Mouse (Mus musculus) heart, embryonic 12.5 days (tissue): Measurements from ENCODE around the gene Amy2a4. TPM values are rescaled to one million over a fixed set of nuclear protein-coding genes. Genes with fewer than 3 reads are reported as not detected.
"Not testable (repeated sequence)": the region's sequence is repeated elsewhere in the genome, so short reads cannot be mapped to it uniquely, and the experiment has no call there.

Source experiments
- ATAC-seq: fragments of 200-750 bp; cut with Nextera tagmentation; 2 replicates; pipeline ENCODE4 v1.8.0; 2017; ENCODE audit warnings: moderate TSS enrichment, moderate library complexity; ENCODE audit not compliant: insufficient number of reproducible peaks, low FRiP score
- H3K27ac ChIP-seq: fragments of 300-500 bp; sonication (generic); 2 replicates; pipeline ENCODE4 v1.5.1; 2016; ENCODE audit warnings: mild to moderate bottlenecking, moderate library complexity; ENCODE audit not compliant: poor library complexity, severe bottlenecking
- H3K27me3 ChIP-seq: fragments of 300-500 bp; sonication (generic); replicated peaks from 2 replicates; pipeline ENCODE4 v1.6.1; 2016; ENCODE audit warnings: mild to moderate bottlenecking, moderate library complexity
- H3K36me3 ChIP-seq: fragments of 300-500 bp; sonication (generic); 2 replicates; pipeline ENCODE4 v1.6.1; 2016; ENCODE audit warnings: mild to moderate bottlenecking, moderate library complexity
- H3K4me1 ChIP-seq: fragments of 300-500 bp; sonication (generic); replicated peaks from 2 replicates; pipeline ENCODE4 v1.6.1; 2016; ENCODE audit warnings: mild to moderate bottlenecking
- H3K4me2 ChIP-seq: fragments of 300-500 bp; sonication (generic); 2 replicates; pipeline ENCODE4 v1.6.1; 2016; ENCODE audit warnings: mild to moderate bottlenecking, moderate library complexity
- H3K4me3 ChIP-seq: fragments of 300-500 bp; sonication (generic); 2 replicates; pipeline ENCODE4 v1.5.1; 2016; ENCODE audit warnings: mild to moderate bottlenecking
- H3K9ac ChIP-seq: fragments of 300-500 bp; sonication (generic); 2 replicates; pipeline ENCODE4 v1.6.1; 2016; ENCODE audit warnings: mild to moderate bottlenecking, moderate library complexity
- H3K9me3 ChIP-seq: fragments of 300-500 bp; sonication (generic); replicated peaks from 2 replicates; pipeline ENCODE4 v1.6.1; 2016; ENCODE audit warnings: mild to moderate bottlenecking, moderate library complexity
- WGBS: fragments of 180-500 bp; shearing (Covaris S2); methylation state at CpG from one replicate; pipeline ENCODE4 v1.1.7; 2016; 5-methylcytosine and 5-hydroxymethylcytosine counted together
- polyA plus RNA-seq: library from polyadenylated mRNA; unstranded; fragments of >200 nt; fragmentation: Nextera tagmentation; extraction: Ambion mirVana; gene quantifications from 2 replicates; pipeline ENCODE4 v1.2.1, GENCODE M21; 2016

Amy2a4 gene
- polyA plus RNA-seq, result not detected in 2 replicates

DNA sequence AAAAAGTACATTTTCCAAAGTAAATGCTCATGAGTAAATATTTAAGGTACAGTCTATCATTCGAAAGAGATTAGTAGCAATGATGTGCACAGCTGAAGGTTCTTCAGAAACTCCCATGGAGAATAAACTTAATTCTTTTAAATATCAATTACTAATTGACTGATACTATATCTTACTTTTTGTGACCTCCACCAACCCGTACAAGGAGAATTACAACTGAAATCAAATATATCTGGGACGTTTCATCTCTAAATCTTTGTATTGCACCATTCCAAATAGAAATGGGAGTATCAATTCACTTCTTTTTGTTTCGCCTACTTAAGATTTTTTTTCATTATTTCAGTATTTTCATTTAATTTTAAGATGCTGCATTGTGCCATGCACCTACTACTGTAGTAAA lies at the start of gene Amy2a4:
Amy2a4 (minus strand) TSS at position 101 of the 400 bp plus-strand sequence.
- H3K4me2 ChIP-seq, H3K9ac ChIP-seq, ATAC-seq, H3K9me3 ChIP-seq, H3K4me1 ChIP-seq, H3K27ac ChIP-seq, H3K27me3 ChIP-seq, H3K36me3 ChIP-seq, H3K4me3 ChIP-seq: not testable (repeated sequence)
- no CpG with 5 or more reads among the region's 4 CpGs for WGBS

DNA sequence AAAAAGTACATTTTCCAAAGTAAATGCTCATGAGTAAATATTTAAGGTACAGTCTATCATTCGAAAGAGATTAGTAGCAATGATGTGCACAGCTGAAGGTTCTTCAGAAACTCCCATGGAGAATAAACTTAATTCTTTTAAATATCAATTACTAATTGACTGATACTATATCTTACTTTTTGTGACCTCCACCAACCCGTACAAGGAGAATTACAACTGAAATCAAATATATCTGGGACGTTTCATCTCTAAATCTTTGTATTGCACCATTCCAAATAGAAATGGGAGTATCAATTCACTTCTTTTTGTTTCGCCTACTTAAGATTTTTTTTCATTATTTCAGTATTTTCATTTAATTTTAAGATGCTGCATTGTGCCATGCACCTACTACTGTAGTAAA lies 32.7 kb upstream of the Amy2a4 start, which contains the start of gene Amy2a3:
Amy2a3 (minus strand) TSS at position 101 of the 400 bp plus-strand sequence.
- H3K27ac ChIP-seq, H3K4me1 ChIP-seq, H3K4me3 ChIP-seq, H3K9ac ChIP-seq, ATAC-seq, H3K36me3 ChIP-seq, H3K9me3 ChIP-seq, H3K4me2 ChIP-seq, H3K27me3 ChIP-seq: not testable (repeated sequence)
- WGBS, result no CpG with 5 or more reads among the region's 4 CpGs

DNA sequence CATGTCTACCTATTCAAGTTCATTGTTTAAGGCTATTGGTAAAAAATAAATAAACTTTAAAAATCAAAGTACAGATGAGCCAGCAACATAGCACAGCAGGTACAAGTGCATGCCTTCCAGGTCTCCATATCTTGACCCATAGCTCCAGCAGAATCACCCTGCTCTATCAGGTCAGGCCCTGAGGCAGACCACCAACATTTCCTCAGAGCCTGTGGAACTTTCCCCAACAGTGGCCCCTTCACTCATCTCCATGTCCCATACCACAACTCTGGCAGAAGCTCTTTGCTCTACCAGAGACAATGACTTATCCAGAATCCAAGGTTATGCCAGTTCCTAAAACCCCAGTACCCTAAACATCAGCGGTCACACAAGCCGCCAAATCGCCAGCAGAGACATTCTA lies 21.7 kb upstream of the Amy2a4 start:
- H3K27ac ChIP-seq, H3K36me3 ChIP-seq, H3K4me2 ChIP-seq, ATAC-seq, H3K27me3 ChIP-seq, H3K4me3 ChIP-seq, H3K9me3 ChIP-seq, H3K4me1 ChIP-seq, H3K9ac ChIP-seq: not testable (repeated sequence)
- WGBS, result no CpG with 5 or more reads among the region's 3 CpGs

DNA sequence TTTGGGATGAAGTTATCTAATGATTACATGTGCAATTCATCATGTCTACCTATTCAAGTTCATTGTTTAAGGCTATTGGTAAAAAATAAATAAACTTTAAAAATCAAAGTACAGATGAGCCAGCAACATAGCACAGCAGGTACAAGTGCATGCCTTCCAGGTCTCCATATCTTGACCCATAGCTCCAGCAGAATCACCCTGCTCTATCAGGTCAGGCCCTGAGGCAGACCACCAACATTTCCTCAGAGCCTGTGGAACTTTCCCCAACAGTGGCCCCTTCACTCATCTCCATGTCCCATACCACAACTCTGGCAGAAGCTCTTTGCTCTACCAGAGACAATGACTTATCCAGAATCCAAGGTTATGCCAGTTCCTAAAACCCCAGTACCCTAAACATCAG lies 11.0 kb downstream of the Amy2a4 start:
- H3K27me3 ChIP-seq, H3K4me2 ChIP-seq, ATAC-seq, H3K9me3 ChIP-seq, H3K36me3 ChIP-seq, H3K9ac ChIP-seq, H3K4me3 ChIP-seq, H3K4me1 ChIP-seq, H3K27ac ChIP-seq: not testable (repeated sequence)

DNA sequence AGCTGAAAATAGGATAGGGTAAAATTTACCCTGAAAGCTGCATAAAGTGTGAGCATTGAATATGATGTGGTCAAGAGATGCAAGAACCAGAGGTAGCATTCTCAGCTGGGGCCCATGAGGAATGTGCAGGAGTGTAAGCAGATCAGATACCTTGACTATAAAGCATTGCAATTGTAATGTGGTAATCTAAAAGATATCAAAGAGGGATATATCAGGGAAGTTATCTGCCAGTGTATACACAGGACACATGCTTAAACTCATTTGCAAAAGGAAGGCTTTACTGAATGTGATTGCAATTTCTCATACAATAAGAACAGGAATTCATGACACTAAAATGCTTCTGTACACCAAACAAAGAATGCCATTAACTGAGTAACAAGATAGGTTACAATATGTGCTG lies 11.7 kb downstream of the Amy2a4 start:
- H3K27ac ChIP-seq, H3K36me3 ChIP-seq, H3K4me2 ChIP-seq, H3K9me3 ChIP-seq, H3K27me3 ChIP-seq, ATAC-seq, H3K9ac ChIP-seq, H3K4me1 ChIP-seq, H3K4me3 ChIP-seq: not testable (repeated sequence)

DNA sequence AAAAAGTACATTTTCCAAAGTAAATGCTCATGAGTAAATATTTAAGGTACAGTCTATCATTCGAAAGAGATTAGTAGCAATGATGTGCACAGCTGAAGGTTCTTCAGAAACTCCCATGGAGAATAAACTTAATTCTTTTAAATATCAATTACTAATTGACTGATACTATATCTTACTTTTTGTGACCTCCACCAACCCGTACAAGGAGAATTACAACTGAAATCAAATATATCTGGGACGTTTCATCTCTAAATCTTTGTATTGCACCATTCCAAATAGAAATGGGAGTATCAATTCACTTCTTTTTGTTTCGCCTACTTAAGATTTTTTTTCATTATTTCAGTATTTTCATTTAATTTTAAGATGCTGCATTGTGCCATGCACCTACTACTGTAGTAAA lies 32.5 kb downstream of the Amy2a4 start, which contains the start of gene Amy2a5:
Amy2a5 (minus strand) TSS at position 101 of the 400 bp plus-strand sequence.
- not testable (repeated sequence) for H3K9ac ChIP-seq, H3K27ac ChIP-seq, H3K36me3 ChIP-seq, H3K4me3 ChIP-seq, ATAC-seq, H3K4me2 ChIP-seq, H3K4me1 ChIP-seq, H3K9me3 ChIP-seq, H3K27me3 ChIP-seq
- WGBS, result no CpG with 5 or more reads among the region's 4 CpGs

Other genes starting within 250 kb of the Amy2a4 start
- not detected in 2 replicates for gene Amy2a5, start 32.6 kb downstream of the Amy2a4 start, polyA plus RNA-seq
- not detected in 2 replicates for gene Amy2a3, start 32.6 kb upstream of the Amy2a4 start, polyA plus RNA-seq
- not detected in 2 replicates for gene Amy2a2, start 65.2 kb upstream of the Amy2a4 start, polyA plus RNA-seq
- gene Amy2a1, start 241.0 kb upstream of the Amy2a4 start, polyA plus RNA-seq, result not detected in 2 replicates